Mouse (Mus musculus): ENCODE results near the gene Myh14. TPM values are rescaled to one million over a fixed set of nuclear protein-coding genes. Genes with fewer than 3 reads are reported as not detected.

Gene Myh14
- polyA plus RNA-seq, 1 experiment from 2014 or later, result 1.0 TPM

DNA sequence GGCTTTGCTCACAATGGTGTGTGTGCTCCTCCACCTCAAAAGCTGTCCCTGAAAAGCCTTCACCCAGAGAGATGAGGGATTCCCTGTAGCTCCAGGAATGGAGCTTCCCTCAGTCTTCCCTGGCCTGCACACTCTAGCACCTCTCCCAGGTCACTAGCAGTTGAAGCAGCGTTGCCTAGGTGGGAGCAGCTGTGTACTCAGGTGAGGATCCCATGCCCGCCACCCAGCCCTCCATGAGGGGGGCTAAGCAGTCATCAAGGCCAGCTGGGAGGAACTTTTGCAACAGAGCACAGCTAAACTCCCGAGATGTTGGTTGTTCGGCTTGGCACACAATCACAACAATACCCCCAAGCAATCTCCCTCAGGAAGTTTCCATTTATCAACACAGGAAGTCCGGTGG, 87.9 kb downstream of the Myh14 start:
- no peak for DNase-seq (ENCODE audit: low spot score)

- no peak for DNase-seq (ENCODE audit: low spot score)
Observed at GRCm38 (mm10) chr7:44581637-44582036, 89.0 kb downstream of the Myh14 start.

GRCm38 (mm10) chr7:44576333-44576844, 94.3 kb downstream of the Myh14 start:
- no peak for DNase-seq (ENCODE audit: low spot score)

DNA sequence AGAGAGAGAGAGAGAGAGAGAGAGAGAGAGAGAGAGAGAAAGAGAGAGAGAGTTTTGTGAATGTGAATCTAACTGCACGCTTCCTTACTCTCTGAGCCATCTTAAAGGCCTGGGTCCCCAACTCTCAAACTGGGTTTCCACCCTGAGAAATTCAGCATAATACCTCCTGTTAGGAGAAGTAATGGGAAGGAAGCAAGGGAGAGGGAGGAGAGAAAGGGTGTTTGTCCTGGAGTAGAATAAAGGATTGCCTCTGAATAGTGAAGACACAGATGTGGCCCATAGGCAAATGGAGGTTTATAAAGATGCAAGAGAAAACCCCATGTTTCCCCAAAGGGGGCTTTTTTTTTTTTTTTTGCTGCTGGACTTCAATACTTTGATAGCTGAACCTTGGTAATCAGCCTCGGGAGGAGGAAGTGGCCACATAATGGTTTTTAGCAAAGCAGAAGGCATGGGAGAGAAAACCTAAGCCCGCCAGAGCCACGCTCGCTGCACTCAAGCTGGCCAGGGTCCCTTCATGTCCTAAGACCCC, 97.6 kb downstream of the Myh14 start:
- DNase-seq (ENCODE audit: low spot score), result no peak

- DNase-seq (ENCODE audit: low spot score), result no peak
Observed at GRCm38 (mm10) chr7:44572213-44572701, 98.4 kb downstream of the Myh14 start, which contains the start of gene Napsa. Gene Napsa, plus strand, starts transcription at chr7:44572380.

GRCm38 (mm10) chr7:44571811-44572210, 98.8 kb downstream of the Myh14 start:
- DNase-seq (ENCODE audit: low spot score), result no peak

GRCm38 (mm10) chr7:44570989-44571388, 99.7 kb downstream of the Myh14 start:
- no peak for DNase-seq (ENCODE audit: low spot score)

DNA sequence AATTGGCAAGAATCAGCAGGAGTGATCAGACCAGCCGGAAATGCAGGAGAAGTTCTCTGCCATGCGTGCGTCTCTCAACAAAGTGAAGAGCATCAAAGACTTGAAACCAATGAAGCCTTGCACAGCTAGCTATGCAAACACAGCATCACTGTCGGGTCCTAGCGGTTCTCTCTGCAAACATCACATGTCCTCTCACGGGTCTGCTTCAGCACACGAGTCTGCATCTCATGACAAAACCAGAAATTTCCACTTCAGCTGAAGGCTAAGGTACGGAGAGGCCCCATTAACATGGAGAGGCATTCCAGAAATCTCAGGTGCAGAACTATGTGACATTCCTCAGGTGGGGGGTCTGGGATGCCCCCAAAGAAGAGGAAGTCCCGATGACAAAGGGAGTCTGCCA, 101.8 kb downstream of the Myh14 start:
- no peak for DNase-seq (ENCODE audit: low spot score)

GRCm38 (mm10) chr7:44565414-44565813, 105.2 kb downstream of the Myh14 start:
- no peak for DNase-seq (ENCODE audit: low spot score)

DNA sequence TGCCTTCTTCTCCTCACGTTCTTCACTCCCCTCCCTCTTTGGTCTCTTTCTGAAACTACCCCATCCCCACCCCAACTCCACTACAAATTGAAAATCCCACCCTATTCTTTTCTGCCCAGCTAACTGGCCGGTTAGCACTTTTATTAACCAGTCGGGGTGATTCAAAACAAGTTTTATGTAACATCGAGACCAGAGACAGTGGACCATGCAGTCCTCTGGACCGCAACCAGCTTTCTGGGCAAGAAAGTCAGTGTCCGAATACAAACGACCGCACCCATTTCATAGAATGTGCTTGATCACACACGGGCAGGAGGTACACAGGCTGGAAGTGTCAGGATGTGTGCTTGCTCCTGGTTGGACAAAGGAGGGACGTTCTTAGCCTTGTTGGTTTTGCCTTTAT, 106.2 kb downstream of the Myh14 start:
- no peak for DNase-seq (ENCODE audit: low spot score)

GRCm38 (mm10) chr7:44563284-44563683, 107.4 kb downstream of the Myh14 start:
- DNase-seq (ENCODE audit: low spot score), result no peak

- DNase-seq (ENCODE audit: low spot score), result peak; percentile 83
Observed at GRCm38 (mm10) chr7:44560435-44561400, 109.9 kb downstream of the Myh14 start.

- DNase-seq (ENCODE audit: low spot score), result no peak
Observed at GRCm38 (mm10) chr7:44557629-44558028, 113.0 kb downstream of the Myh14 start.

Other genes starting within 250 kb of the Myh14 start
- gene Lrrc4b, start 241.8 kb downstream of the Myh14 start, polyA plus RNA-seq (2015; fragmentation: Nextera tagmentation; extraction: Ambion mirVana), result 0.05 TPM in 1 of 2 replicates, not detected in the other
- gene Aspdh, start 205.5 kb downstream of the Myh14 start, polyA plus RNA-seq (2015; fragmentation: Nextera tagmentation; extraction: Ambion mirVana), result not detected in 2 replicates
- 30.6 and 37.4 TPM in 2 replicates for gene Josd2, start 202.9 kb downstream of the Myh14 start, polyA plus RNA-seq (2015; fragmentation: Nextera tagmentation; extraction: Ambion mirVana)
- gene Emc10, start 174.3 kb downstream of the Myh14 start, polyA plus RNA-seq (2015; fragmentation: Nextera tagmentation; extraction: Ambion mirVana), result 83.8 and 85.5 TPM in 2 replicates
- gene Fam71e1, start 174.3 kb downstream of the Myh14 start, polyA plus RNA-seq (2015; fragmentation: Nextera tagmentation; extraction: Ambion mirVana), result 9.5 and 13.4 TPM in 2 replicates
- gene Mybpc2, start 146.2 kb downstream of the Myh14 start, polyA plus RNA-seq (2015; fragmentation: Nextera tagmentation; extraction: Ambion mirVana), result 0.55 TPM in 2 replicates
- 16.3 and 17.7 TPM in 2 replicates for gene Spib, start 138.8 kb downstream of the Myh14 start, polyA plus RNA-seq (2015; fragmentation: Nextera tagmentation; extraction: Ambion mirVana)
- gene Pold1, start 122.0 kb downstream of the Myh14 start, polyA plus RNA-seq (2015; fragmentation: Nextera tagmentation; extraction: Ambion mirVana), result 104 and 118 TPM in 2 replicates
- gene Nr1h2, start 116.9 kb downstream of the Myh14 start, polyA plus RNA-seq (2015; fragmentation: Nextera tagmentation; extraction: Ambion mirVana), result 96.9 and 101 TPM in 2 replicates
- 11.1 and 11.3 TPM in 2 replicates for gene Napsa, start 98.5 kb downstream of the Myh14 start, polyA plus RNA-seq (2015; fragmentation: Nextera tagmentation; extraction: Ambion mirVana)
- 0.03 TPM in 1 of 2 replicates, not detected in the other for gene Kcnc3, start 80.2 kb downstream of the Myh14 start, polyA plus RNA-seq (2015; fragmentation: Nextera tagmentation; extraction: Ambion mirVana)
- not detected in 2 replicates for gene Izumo2, start 37.9 kb upstream of the Myh14 start, polyA plus RNA-seq (2015; fragmentation: Nextera tagmentation; extraction: Ambion mirVana)
- gene Vrk3, start 77.6 kb upstream of the Myh14 start, polyA plus RNA-seq (2015; fragmentation: Nextera tagmentation; extraction: Ambion mirVana), result 63.7 and 66.8 TPM in 2 replicates
- gene Zfp473, start 80.2 kb upstream of the Myh14 start, polyA plus RNA-seq (2015; fragmentation: Nextera tagmentation; extraction: Ambion mirVana), result 0.82 and 1.7 TPM in 2 replicates
- 88.1 and 109 TPM in 2 replicates for gene Nup62, start 145.2 kb upstream of the Myh14 start, polyA plus RNA-seq (2015; fragmentation: Nextera tagmentation; extraction: Ambion mirVana)
- 23.6 and 28.0 TPM in 2 replicates for gene Il4i1, start 145.5 kb upstream of the Myh14 start, polyA plus RNA-seq (2015; fragmentation: Nextera tagmentation; extraction: Ambion mirVana)
- gene Atf5, start 145.8 kb upstream of the Myh14 start, polyA plus RNA-seq (2015; fragmentation: Nextera tagmentation; extraction: Ambion mirVana), result 3.4 and 3.7 TPM in 2 replicates
- 47.3 and 49.2 TPM in 2 replicates for gene Akt1s1, start 178.1 kb upstream of the Myh14 start, polyA plus RNA-seq (2015; fragmentation: Nextera tagmentation; extraction: Ambion mirVana)
- gene Tbc1d17, start 178.2 kb upstream of the Myh14 start, polyA plus RNA-seq (2015; fragmentation: Nextera tagmentation; extraction: Ambion mirVana), result 56.5 and 60.3 TPM in 2 replicates
- 61.8 and 63.4 TPM in 2 replicates for gene Pnkp, start 186.3 kb upstream of the Myh14 start, polyA plus RNA-seq (2015; fragmentation: Nextera tagmentation; extraction: Ambion mirVana)
- gene Ptov1, start 198.9 kb upstream of the Myh14 start, polyA plus RNA-seq (2015; fragmentation: Nextera tagmentation; extraction: Ambion mirVana), result 147 and 158 TPM in 2 replicates
- gene Med25, start 221.9 kb upstream of the Myh14 start, polyA plus RNA-seq (2015; fragmentation: Nextera tagmentation; extraction: Ambion mirVana), result 59.0 and 60.0 TPM in 2 replicates
- 13.2 and 13.8 TPM in 2 replicates for gene Fuz, start 225.2 kb upstream of the Myh14 start, polyA plus RNA-seq (2015; fragmentation: Nextera tagmentation; extraction: Ambion mirVana)

Data from thymus, postnatal 0 days (tissue).